Comparison of ENCODE assay signal across 27 mouse cellular contexts in genomic region chr12:21322856-21323255, GRCm38 (mm10).
"Had no signal": no experiment of that assay in that cellular context is flagged by ENCODE, and none has a peak within 500 bp of the region (broad histone marks: within the 10 kb centered on the region; RNA-seq: fewer than 3 reads in every experiment).

No protein-coding gene starts in this region.

- H3K9me3 ChIP-seq: heart, embryonic 12.5 days; heart, embryonic 15.5 days; hindbrain, embryonic 10.5 days; hindbrain, embryonic 12.5 days; intestine, embryonic 15.5 days; limb, embryonic 10.5 days; limb, embryonic 12.5 days; liver, embryonic 13.5 days; liver, embryonic 15.5 days had no signal

- H3K4me3 ChIP-seq: gastrocnemius, adult 2 months; heart, adult 2 months; heart, embryonic 12.5 days; heart, embryonic 15.5 days; hindbrain, embryonic 10.5 days; hindbrain, embryonic 12.5 days; intestine, embryonic 15.5 days; layer of hippocampus, adult 2 months; left cerebral cortex, adult 2 months; limb, embryonic 10.5 days; limb, embryonic 12.5 days; liver, embryonic 13.5 days; liver, embryonic 15.5 days had no signal

- ATAC-seq: hindbrain, embryonic 16.5 days; inflammation-experienced regulatory T-cells, adult 6 months; intestine, embryonic 15.5 days; intestine, postnatal 0 days had no signal

- H3K27me3 ChIP-seq: heart, embryonic 12.5 days; heart, embryonic 15.5 days; hindbrain, embryonic 12.5 days; intestine, embryonic 15.5 days; limb, embryonic 12.5 days; liver, embryonic 13.5 days; liver, embryonic 15.5 days had no signal

- H3K4me2 ChIP-seq: heart, embryonic 12.5 days; heart, embryonic 15.5 days; hindbrain, embryonic 12.5 days; hindbrain, embryonic 14.5 days; intestine, embryonic 15.5 days; limb, embryonic 12.5 days; liver, embryonic 11.5 days; liver, embryonic 13.5 days; liver, embryonic 15.5 days had no signal

- H3K27ac ChIP-seq: gastrocnemius, adult 2 months; heart, adult 2 months; heart, embryonic 15.5 days; hindbrain, embryonic 10.5 days; hindbrain, embryonic 12.5 days; hindbrain, embryonic 14.5 days; intestine, embryonic 15.5 days; layer of hippocampus, adult 2 months; left cerebral cortex, adult 2 months; limb, embryonic 10.5 days; limb, embryonic 12.5 days; liver, embryonic 13.5 days; liver, embryonic 15.5 days had no signal

- H3K4me1 ChIP-seq: heart, embryonic 12.5 days; heart, embryonic 15.5 days; hindbrain, embryonic 10.5 days; hindbrain, embryonic 12.5 days; intestine, embryonic 15.5 days; limb, embryonic 10.5 days; limb, embryonic 12.5 days had no signal

- H3K9ac ChIP-seq: heart, embryonic 12.5 days; heart, embryonic 15.5 days; hindbrain, embryonic 12.5 days; hindbrain, embryonic 14.5 days; intestine, embryonic 15.5 days; limb, embryonic 12.5 days; liver, embryonic 13.5 days; liver, embryonic 15.5 days had no signal

- DNase-seq: gastrocnemius, adult 2 months; gastrocnemius, postnatal 10 days; gastrocnemius, postnatal 36 days; heart, adult 2 months; heart, postnatal 4 days; kidney, adult 18-20 months; kidney, adult 8-10 months; kidney, postnatal 10 days; kidney, postnatal 25 days; kidney, postnatal 4 days; liver; liver, embryonic 13.5 days had no signal
